Mouse (Mus musculus) lung, postnatal 25 days (tissue): Measurements from ENCODE around the gene Actr1a.

Experiments used
- DNase-seq: peaks from one replicate; pipeline ENCODE4 v3.0.0; 2022; ENCODE audit warnings: low spot score

Gene Actr1a

GRCm38 (mm10) chr19:46395109-46396009, at the start of gene Actr1a:
Actr1a (minus strand) TSS chr19:46395748.
- peak; percentile 98 for DNase-seq

- DNase-seq = peak; percentile 88
Measured at GRCm38 (mm10) chr19:46444209-46444608, 48.7 kb upstream of the Actr1a start.

GRCm38 (mm10) chr19:46443509-46443908, 48.0 kb upstream of the Actr1a start:
- DNase-seq = no peak

GRCm38 (mm10) chr19:46435492-46435891, 39.9 kb upstream of the Actr1a start:
- no peak for DNase-seq

GRCm38 (mm10) chr19:46434591-46434990, 39.0 kb upstream of the Actr1a start:
- DNase-seq = no peak

- DNase-seq = no peak
Measured at GRCm38 (mm10) chr19:46434148-46434547, 38.6 kb upstream of the Actr1a start.

GRCm38 (mm10) chr19:46433712-46434111, 38.2 kb upstream of the Actr1a start:
- no peak for DNase-seq

GRCm38 (mm10) chr19:46429250-46429649, 33.7 kb upstream of the Actr1a start:
- DNase-seq = no peak

GRCm38 (mm10) chr19:46426488-46426887, 30.9 kb upstream of the Actr1a start:
- DNase-seq = no peak

- no peak for DNase-seq
Measured at GRCm38 (mm10) chr19:46425266-46425665, 29.7 kb upstream of the Actr1a start.

- no peak for DNase-seq
Measured at GRCm38 (mm10) chr19:46422384-46423338, 27.1 kb upstream of the Actr1a start.

GRCm38 (mm10) chr19:46420410-46420809, 24.9 kb upstream of the Actr1a start:
- no peak for DNase-seq

GRCm38 (mm10) chr19:46418051-46418450, 22.5 kb upstream of the Actr1a start:
- DNase-seq = no peak

GRCm38 (mm10) chr19:46416276-46416675, 20.7 kb upstream of the Actr1a start:
- no peak for DNase-seq

GRCm38 (mm10) chr19:46414486-46414885, 18.9 kb upstream of the Actr1a start:
- DNase-seq = no peak

GRCm38 (mm10) chr19:46413969-46414368, 18.4 kb upstream of the Actr1a start:
- peak; percentile 46 for DNase-seq

- no peak for DNase-seq
Measured at GRCm38 (mm10) chr19:46412056-46412805, 16.7 kb upstream of the Actr1a start.

GRCm38 (mm10) chr19:46409506-46409905, 14.0 kb upstream of the Actr1a start:
- DNase-seq = no peak

- no peak for DNase-seq
Measured at GRCm38 (mm10) chr19:46406592-46407386, 11.2 kb upstream of the Actr1a start.

GRCm38 (mm10) chr19:46404030-46404429, 8.5 kb upstream of the Actr1a start:
- DNase-seq = no peak

GRCm38 (mm10) chr19:46400558-46400957, 5.0 kb upstream of the Actr1a start:
- no peak for DNase-seq
